Mouse (Mus musculus): ENCODE measurements around the gene Lsamp.

The Lsamp gene

DNA sequence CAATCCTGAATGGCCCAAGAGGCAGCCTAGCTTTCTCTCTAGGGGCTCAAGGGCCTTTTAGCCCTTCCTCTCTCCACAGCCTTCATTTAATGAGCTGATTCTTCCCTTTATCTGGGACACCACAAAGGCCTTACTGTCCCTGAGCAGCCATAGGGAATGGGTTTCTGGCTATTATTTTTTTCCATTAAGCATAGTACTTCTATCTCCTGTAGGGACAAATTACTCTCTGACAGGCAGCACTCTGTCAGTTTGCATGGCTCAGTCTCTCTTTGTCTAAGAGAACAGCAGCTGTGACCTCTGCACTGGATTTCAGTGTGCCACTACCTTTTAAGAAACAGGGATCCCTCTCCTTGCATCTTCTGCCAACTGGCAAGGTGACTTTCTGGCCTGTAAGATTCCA is 1251.7 kb downstream of the Lsamp start:
- DNase-seq (ENCODE audit: low read depth, low spot score): no peak

DNA sequence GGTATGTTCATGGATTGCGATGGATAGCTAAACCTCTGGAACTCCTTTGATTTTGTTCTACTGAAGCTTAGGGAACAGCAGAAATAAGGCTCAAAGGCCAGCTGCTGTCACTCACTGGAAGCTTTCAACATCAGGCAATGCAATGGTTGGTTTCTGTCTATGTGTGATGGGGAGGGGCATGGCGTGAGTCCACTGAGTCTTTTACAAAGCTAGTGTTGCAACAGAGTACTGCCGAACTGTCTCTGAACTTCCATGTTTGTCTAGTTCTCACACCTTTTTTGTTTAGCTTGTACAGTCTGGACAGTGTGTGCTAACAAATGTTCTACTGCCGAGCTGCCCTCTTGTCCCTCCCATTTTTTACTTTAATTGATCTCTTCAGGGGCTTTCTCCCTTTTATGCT is 1258.7 kb downstream of the Lsamp start:
- no peak for DNase-seq (ENCODE audit: low read depth, low spot score)

DNA sequence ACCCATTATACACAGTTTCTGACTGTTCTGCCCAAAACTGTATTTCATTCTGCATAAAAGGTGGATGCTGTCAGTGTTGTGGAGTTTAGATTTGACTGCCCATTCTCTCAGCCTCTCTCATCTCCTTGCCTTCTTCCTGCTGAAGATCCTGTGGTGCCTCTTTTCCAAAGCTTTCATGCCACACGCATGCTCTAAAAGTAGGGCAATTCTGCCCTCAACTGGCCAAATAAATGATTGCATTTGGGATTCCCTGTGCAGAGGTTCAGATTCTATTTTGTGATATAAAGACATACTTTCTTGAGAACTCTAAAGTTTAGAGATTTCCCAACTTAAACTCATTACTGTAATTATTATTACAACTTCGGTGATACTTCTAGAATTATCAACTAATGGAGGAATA is 1260.5 kb downstream of the Lsamp start:
- peak; percentile 38 for DNase-seq (ENCODE audit: low read depth, low spot score)

DNA sequence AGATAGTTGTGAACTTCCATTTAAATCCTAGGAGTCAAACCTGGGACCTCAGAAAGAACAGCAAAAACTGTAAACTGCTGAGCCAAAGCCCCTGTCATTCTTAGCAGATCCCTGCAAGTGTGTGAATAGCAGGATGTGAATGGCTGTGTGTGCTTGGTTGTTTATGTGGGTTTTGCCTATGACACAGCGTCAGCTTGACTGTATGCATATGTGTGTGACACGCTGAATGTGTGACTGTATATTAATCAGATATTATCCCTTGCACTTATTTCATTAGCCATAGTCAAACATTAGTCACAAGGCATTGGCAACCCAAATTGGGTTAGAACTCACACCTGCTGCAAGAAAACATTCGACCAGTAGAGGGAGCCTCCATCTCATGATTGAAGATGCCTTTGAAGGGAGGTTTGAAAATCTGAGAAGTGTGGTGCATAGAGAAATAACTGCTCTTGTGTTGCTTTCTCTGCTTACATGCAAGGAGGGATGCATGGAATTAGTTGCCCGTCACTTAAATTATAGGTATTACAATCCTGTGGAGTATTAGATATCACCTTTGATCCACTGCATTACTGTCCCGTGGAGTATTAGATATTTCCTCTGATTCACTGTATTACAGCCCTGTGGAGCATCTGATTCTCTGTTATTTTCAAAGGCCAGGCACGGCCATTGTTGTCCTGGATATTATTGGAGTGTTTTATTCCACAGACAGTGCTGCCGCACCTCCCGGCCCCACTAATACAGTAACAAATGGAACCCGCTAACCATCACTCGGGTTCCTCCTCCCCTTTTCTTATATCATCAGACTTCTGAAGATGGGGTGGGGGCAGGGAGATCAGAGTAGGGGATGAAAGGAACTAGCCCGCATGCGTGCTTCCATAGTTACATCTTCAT is 1274.2 kb downstream of the Lsamp start:
- DNase-seq (ENCODE audit: low read depth, low spot score): peak; percentile 48

DNA sequence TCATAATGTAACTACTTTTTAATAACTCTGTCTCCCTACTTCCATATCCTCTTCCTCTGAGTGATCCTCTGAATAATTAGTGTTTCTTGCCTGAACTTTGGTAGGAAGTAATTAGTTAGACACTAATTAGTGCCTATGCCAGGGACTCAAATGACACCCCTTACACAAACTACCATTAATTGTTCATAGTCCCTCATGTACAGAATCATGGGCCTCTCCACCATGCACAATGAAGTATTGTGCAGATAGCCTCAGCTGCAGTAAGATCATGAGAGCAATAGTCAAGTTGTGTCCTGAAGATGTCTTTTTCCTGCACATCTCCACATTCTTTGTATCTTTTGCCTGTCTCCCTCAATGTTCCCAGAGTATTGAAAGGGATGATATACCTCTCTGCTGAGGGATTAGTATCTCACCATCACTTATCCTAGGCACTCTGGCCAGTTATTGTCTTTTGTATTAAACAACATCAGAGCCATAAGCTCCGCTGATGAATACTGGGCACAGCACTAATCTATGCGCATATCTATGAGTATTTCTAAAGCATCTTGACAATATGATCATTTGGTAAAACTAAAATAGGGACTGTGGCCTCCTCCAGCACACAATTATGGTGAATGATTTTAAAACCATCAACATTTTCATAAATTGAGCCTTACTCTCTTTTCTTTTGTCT is 1292.0 kb downstream of the Lsamp start:
- no peak for DNase-seq (ENCODE audit: low read depth, low spot score)

DNA sequence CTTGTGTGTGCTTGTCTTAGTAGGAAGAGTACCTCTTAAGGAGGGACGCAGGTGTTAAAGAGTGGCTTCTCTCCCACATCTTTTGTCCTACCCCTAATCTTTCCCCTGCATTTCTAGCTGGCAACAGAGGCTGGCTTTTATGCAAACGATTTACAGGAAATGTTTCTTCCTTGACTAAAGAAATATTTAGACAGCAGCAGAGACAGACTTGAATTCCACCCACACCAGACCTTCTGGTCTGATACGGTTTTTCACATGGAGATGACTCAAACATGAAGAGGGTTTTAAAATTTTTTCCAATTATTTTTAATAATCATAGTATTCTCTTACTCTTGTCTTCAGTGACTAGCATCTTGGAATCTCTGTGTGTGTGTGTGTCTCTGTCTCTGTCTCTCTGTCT is 1333.8 kb downstream of the Lsamp start:
- DNase-seq (ENCODE audit: low read depth, low spot score): no peak

DNA sequence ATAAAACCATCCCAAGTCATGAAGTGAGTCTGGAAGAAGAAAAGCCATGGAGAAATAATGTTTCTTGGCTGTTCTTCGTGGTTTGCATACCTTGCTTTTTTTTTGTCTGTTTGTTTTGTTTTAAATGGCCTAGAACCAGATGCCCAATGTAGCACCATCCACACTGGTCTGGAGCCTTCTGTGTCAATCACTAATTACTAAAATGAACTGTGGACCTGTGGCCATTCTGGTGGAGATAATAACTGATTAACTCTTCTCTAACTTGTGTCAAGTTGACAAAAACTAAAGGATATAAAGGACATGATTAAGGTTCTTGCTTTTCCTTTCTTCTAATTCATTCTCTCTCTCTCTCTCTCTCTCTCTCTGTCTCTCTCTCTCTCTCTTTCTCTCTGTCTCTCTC is 1359.3 kb downstream of the Lsamp start:
- no peak for DNase-seq (ENCODE audit: low read depth, low spot score)

DNA sequence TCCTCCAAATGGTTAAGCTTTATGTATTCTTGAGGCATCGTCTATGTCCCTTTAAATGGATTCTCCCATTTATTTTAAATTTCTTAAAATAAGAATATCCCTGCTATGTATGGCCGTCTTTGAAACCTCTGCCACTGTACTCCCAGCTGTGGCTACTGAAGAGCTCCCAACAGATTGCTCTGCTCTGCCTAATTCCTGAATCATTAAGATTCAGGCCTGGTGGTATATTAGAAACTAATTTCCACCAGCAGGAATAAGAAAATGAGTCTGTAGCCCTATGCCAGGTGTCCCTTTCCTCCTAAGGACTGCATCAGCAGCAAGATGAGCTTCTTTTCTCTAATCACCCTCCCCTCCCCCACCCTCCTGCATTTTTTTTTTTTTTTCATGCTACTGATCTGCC is 1381.0 kb downstream of the Lsamp start:
- no peak for DNase-seq (ENCODE audit: low read depth, low spot score)

DNA sequence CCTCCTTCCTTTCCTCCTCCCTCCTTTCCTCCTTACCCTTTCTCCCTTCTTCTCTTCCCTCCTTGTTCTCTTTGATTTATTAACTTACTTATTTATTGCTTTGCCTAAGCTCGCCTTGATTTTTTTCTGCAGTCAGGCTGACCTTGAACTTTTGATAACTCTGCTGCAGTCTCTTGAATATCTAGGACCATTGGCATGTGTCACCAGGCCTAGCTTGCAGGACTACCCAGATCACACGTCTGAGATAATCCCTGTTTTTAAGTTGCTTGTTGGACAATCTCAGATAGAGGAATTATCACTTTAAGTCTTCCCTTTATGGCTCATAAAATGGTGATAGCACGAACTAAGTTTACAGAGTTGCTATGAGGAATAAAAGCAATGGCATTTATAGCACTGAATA is 1399.5 kb downstream of the Lsamp start:
- no peak for DNase-seq (ENCODE audit: low read depth, low spot score)

DNA sequence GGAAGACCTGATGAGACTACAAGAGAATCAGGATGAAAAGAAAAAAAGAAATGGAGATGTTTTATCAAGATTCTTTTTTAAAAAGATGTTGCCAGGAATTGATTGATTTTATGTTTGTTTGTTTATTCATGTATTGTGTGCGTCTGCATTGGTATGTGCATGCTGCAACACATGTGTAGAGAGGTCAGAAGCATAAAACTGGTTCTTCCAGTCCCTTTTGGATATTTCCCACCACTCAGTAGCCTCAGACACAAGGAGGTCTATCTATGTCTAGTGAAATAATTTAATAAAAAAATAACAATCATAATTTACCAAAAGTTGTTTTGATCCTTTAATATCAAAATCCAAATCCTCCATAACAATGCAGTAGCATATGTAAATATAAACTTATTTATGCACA is 1400.1 kb downstream of the Lsamp start:
- DNase-seq (ENCODE audit: low read depth, low spot score): no peak

DNA sequence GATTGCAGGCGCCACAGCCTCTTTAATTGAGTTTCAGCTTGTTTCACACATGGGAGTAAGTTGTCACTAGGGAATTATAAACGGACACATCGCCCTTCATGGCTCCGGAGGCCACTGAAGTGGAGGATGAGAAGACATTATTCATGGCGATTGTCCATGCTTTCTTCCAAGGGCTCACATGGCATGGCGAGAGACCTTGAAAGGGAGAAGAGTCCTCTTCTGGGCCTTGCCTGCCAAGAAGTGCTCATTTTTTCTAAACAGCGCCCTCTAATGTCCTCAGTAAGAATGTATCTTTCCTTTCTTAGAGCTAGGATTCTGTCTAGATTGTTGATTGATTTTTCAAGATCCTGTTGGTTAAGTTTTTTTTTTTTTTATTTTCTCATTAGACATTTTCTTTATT is 1424.7 kb downstream of the Lsamp start:
- peak; percentile 27 for DNase-seq (ENCODE audit: low read depth, low spot score)

DNA sequence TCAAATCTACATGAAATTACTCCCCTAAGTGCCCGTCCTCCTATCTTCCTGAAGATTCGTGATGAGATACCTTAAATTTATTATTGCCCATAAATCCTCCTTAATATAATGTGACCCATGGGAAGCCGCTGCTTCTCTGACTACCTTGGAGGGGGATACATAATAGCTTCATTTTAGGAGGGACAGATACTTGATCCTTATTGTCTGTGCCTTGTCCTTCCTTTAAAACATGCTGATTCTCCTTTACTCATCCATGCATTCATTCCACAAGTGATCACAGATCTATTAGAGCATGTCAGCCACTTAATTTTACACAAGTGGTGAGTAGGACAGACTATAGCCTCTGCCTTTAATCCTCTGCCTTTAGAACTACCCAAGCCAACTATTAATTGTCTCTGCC is 1426.5 kb downstream of the Lsamp start:
- DNase-seq (ENCODE audit: low read depth, low spot score): no peak

DNA sequence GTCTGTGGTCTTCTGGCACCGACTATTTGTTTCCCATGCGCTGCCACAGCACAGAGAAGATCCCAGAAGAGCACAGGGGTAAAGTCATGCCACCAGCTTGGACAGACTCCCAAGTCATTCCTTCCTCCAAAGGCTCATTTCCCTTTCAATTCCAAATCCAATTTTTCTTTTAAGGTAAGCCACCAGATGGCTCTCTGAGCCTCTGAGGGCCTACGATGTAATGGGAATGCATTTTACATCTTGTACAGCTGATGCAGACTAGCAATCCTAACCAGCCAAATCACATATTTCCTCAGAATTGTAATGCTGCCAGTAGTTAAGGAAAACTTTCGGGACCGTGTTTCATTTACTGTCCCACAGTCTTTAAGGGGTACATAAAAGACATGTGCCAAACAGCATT is 1433.2 kb downstream of the Lsamp start:
- no peak for DNase-seq (ENCODE audit: low read depth, low spot score)

DNA sequence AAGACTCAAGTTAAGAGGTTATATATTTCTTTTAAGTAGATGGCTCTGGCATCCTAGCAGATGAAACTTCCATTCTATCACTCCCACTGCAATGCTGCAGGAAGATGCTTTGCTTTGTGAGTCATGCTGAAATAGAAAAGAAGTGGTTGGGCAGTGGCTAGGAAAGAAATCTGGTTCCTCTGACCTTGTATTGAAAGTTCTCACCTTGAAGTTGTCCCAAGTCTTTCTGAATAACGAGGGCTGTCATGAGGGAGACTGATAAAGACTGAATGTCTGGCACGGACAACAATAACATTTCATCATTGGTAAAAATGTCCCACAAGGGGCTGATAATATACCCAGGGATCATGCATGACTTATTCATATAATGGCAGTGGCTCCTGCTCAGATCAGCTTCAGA is 1483.2 kb downstream of the Lsamp start:
- DNase-seq (ENCODE audit: low read depth, low spot score): no peak

DNA sequence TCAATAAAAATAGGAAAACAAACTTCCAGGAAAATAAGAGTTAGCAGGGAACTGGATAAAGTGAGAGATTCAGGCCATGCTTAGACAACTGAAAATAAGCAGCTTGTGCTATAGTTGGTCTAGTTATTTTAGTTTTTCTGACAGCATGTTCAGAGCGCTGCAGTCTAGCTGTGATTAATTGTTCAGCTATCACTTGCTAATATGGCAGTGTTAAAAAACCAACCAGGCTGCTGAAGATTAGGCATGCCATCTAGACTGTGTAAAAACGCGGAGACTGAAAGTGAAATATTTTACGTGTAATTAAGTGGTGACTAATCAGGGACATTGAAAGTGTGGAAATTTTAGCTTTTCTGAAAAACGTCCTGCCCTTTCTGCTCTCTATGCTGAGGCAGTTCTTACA is 1494.5 kb downstream of the Lsamp start:
- DNase-seq (ENCODE audit: low read depth, low spot score): no peak

DNA sequence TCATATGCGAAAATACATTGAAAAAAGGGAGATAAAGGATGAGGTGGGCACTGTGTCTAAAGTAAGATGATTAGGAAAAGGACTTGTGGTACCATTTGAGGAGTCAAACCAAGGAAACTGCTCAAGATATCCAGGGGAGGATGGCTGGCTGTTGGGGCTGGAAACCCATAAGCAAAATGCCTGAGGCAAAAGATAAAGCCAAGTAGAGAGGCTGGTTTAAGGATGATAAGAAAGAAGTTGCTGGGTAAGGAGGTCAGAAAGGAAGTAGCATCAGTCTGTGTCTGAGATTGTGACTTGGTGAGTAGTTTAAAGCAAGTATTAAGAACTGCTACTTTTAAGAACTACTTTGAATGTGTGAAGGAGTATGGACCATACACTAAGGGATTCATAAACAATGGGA is 1497.7 kb downstream of the Lsamp start:
- DNase-seq (ENCODE audit: low read depth, low spot score): no peak

DNA sequence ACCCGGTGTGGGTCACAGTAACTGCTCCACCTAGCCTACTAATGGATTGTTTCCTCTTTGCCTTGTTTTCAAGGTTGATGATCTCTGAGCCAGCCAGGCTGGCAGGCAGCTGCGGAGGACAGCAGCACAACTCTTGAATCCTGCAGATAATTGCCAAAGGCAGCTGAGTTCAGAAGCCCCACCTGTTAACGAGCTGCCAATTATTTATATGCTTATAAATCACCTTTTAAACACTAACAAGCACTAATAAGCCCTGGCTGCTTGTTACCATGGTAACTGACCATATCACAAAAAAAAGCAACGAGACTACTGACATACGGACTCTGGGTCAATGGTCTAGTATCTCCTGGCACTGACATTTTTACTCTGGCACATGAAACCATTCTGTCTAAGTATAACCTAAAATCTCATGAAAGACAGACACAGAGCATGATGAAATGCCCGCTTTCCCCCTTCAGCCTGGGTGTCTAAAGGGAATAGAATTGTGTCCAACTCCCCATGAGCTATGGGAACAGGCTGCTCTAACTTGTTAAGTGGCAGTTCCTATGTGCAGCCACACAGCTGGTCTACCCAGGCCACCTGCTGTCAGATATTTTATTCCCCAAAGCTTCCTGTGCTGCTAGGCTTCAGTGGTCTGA is 1526.9 kb downstream of the Lsamp start:
- no peak for DNase-seq (ENCODE audit: low read depth, low spot score)

DNA sequence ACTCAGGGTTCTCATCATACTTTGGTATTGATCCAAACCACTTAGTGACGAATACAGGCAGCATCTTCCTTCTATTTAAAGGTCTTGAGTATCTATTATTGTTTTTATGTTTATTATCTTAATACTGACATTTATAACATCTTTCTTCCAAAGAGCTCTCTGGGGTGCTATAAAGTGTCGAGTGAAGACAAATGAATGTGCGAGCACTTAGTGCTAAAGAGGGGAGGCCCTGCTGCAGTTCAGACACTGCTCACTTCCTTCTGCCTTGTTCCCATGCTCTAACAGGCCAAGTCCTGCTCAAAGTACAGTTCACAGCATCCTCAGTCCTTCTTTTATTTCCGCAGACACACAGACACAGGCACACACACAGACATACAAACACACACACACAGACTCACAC is 1537.4 kb downstream of the Lsamp start:
- DNase-seq (ENCODE audit: low read depth, low spot score): no peak

DNA sequence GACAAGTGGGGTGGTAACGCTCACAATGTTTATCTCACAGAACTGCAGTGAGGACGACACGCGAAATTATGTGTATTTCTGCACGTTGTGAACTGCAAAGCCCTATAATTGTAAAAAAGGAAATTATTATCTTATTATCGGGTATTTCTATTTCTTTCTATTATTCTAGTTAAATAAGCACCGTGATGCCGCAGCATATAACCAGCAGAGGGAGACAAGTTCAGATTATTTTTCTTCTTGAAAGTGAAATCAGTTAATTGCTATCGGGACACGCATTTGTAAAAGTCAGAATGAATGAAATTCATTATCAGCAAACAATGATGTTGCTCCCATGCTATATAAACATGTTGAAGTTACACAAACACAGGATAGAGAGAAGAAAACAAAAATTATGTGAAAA is 1540.1 kb downstream of the Lsamp start:
- DNase-seq (ENCODE audit: low read depth, low spot score): no peak

DNA sequence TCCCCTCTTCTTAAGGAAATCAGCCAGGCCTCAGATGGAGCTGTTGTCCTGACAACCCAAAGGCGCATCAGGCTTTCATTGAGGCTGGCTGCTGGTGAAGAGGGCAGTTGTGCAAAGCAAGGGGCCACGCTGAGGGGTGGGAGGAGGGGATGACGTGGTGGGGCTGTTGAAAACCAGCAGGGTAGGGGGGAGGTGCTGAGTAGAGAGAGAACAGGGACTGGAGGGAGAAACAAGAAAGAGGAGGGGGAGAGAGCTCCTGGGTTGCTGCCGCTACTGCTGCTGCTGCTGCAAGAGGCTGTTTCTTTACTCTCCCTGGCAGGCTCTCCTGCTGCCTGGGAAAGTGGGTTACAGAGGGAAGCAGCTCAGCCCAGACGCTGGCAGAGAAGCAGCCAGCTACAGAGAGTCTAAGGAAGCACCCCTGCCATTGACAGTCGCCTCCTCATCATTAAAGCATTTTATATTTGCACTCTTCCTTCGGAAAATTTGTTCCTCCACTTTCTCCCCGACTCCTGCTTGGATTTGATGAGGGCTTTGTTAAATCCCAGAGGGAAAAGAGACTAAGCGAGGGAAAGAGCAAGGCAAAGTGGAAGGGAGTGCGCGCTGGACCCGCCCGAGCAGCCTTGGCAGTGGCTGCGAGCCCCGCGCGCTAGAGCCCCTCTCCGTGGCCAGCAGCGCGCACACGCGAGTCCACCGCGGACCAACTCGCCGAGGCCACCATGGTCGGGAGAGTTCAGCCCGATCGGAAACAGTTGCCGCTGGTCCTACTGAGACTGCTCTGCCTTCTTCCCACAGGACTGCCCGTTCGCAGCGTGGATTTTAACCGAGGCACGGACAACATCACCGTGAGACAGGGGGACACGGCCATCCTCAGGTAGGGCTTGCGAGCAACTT is 1548.7 kb downstream of the Lsamp start:
- peak; percentile 47 for DNase-seq (ENCODE audit: low read depth, low spot score)

DNA sequence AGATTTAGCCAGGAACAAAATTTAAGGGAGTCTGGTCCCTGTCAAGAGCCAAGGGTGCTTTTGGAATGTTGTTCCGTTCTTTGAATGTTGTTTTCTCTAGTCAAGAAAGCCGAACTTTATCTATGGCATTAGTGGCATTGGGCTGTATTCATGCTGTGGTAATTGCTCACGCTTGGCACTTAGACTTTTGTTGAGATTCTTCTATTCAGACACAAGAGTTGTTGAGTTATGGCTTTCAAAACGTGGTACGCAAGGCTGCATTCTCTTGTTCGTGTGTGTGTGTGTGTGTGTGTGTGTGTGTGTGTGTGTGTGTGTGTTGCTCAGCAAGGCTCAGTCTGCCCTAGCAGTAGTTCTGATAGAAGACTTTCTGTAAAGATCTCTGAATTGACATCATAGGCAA is 1549.5 kb downstream of the Lsamp start:
- DNase-seq (ENCODE audit: low read depth, low spot score): no peak

DNA sequence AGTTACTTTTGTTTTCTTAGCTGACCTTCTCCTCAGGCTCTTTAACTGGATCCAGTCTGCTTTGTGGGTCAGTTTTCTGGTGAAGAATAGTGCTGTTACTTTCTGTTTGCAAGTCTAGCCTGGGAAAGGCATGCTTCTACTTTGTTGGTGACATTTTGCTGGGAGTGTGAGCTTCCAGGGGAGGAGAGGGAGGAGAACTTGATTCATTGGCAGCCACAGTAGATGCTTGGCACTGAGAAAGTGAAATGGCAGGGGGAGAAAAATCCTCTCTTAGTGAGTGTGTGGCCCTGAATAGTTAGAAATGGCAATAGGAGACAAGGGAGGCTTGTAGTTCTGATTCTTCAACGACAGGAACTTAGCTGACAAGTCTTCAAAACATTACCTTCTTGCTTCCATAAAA is 1551.6 kb downstream of the Lsamp start:
- DNase-seq (ENCODE audit: low read depth, low spot score): no peak

Data from R1 (cell line).